Mouse (Mus musculus): Measurements from ENCODE around the gene Fam122a.

Gene Fam122a

DNA sequence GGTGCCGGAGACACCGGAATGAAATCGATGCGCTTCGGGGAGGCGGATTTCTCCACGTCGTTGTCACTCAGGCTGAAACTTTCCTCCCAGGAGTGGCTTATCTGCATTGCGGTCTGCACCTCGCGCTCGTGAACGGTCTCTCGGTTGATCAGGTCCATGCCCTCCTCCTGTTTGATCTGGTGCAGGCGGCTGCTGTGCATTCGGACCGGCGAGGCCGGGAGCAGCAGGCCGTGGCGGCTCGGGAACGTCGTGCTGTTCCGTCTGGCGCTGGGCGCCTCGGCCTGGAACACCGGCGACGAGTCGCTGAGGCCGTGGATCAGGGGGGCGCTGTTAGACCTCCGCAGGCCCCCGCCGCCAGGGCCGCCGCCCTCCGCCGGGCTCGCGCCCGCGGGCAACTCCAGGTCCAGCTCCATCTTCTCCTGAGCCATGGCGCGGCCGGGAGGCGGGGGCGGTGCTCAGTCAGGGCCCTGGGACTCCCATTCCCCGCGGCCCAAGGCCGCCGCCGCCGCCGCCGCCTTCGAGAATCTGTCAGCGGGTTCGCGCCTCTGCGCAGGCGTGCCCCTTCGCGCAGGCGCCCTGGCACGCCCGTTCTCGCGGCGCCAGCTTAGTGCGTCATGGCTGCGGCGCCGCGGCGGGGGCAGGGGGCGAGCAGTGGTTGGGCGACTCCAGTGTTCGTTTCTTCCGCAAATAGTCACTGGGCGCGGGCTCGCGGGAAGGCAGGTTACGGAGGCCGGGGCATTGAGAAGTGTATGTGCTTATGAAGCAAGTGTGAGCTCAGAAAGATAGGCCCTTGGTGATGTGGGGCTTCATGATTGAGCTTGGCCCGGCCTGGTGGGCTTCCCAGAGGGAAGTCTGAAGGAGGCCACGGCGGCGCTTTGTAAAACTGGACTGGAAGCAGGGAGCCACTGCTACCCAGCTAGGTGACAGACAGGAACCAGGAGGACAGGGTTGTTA, at the start of gene Fam122a:
Gene Fam122a (minus strand): TSS at position 428 of the 954 bp plus-strand sequence.
- peak; percentile 73 for DNase-seq (ENCODE audit: extremely low read depth, low read depth)

DNA sequence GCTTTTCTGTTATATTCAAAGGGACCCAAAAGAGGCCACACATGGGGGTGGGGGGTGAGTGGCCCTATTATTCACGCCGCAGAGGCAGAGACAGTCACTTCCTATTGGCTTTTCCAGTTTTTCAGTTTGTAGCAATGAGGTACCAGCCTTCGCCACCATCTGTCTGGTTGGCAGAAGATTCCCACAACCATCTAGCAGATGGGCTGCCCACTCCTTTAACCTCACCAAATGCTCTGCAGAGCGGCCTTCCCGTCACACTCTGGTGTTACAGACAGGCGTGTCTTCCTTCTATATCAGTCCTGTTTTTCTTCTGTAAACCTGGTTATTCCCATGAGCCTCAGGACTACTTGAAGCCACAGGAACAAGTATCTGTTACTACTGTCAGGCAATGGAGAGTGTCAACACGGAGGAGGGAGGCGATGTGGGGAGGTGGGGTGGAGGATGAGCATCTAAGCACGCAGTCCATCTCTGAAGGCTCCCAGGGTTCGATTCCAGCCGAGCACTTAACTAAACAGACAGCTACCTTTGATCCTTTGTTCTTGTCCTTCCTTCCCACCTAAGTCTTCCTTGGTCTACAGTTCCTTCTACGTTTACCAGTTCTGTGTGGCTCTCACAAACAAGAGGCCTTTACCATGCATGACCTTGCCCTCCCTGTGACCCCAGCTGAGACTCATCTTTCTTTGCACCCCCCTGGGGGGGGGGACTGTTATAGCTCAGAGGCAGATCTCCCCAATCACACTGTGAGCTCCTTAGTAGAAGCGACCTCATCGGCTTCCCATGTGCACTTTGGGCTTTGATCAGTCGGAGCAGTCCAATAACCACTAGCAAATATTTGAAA, 46.5 kb upstream of the Fam122a start:
- DNase-seq (ENCODE audit: extremely low read depth, low read depth): no peak

DNA sequence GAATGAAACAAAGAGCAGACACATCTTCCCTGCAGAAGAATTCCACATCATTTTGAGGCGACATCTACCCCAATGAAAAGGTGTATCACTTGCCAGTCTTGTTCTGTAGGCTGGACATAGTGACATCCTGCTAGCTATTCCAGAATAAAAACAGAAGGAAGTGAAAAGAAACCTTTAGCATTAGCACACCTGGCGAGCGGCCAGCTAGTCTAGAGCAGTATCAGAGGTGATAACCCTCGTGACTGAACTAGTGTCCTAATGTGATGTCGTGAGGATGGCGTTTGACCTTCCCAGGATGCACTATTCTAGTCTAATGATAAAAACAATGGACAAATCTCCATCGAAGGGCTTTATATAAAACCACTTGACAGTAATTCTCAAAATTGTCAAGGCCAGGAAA, 44.8 kb upstream of the Fam122a start:
- DNase-seq (ENCODE audit: extremely low read depth, low read depth): no peak

DNA sequence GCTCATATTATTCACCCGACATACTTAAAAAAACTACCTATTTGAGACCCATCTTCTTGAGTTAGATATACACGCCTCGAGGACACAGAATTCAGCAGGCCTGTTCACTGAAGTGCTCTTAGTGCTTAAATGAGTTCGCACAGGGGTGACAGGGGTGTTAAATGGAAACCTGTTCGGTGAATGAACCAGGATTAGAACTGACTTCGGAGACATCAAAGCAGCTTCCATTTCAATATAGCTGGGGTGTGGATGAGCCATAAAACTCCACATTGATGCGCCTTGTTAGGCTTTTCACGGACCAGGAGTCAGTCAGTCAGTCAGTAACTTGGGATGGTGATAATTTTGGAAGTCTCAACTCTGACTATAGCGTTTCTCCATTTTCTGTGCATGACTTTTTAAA, 44.0 kb upstream of the Fam122a start:
- DNase-seq (ENCODE audit: extremely low read depth, low read depth): no peak

DNA sequence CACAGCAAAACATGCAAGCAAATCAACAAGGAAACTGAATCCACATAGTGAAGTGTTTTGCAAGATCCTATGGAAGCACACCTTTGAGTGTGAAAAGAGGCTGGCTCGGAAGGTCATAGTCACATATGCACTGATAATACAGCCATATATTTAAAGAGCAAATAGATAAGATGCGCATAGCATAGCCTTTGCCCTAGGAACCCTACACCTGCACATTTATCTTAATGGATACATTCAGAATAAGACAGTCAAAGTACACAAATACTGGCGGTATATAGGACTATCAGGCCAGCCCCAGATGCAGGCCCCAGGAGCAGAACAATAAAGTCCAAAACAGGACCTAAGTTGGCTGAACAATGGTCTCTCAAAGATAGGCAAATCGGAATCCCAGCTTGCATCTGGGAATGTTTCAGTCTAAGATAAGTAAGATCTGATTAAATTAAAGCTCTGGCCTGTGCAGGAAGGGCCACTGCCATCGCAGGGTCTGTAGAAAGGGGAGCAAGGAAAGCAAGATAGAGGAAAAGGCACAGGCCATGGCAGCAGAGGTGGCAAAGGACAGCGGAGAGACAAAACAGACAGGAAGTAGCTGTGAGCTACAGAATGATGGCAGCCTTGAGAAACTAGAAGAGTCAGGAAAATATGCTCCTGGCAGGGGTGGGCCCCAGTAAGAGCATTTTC, 42.7 kb upstream of the Fam122a start:
- no peak for DNase-seq (ENCODE audit: extremely low read depth, low read depth)

DNA sequence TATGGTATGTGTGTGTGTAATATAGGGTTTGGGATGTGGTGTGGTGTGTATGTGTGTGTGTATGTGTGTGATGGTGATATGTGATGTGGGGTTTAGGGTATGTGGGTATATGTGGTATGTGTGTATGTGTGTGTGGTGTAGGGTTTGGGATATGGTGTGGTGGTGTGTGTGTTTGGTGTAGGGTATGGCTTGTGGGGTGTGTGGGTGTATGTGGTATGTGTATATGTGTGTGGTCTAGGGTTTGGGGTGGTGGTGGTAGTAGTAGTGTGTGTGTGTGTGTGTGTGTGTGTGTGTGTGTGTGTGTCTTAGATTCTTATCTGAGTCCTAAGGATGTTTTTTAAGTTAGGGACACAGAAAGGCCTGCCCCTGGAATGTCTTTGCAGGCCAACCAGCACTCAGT, 41.2 kb upstream of the Fam122a start:
- DNase-seq (ENCODE audit: extremely low read depth, low read depth): no peak

GRCm38 (mm10) chr19:24517057-24517456, 39.9 kb upstream of the Fam122a start:
- no peak for DNase-seq (ENCODE audit: extremely low read depth, low read depth)

- no peak for DNase-seq (ENCODE audit: extremely low read depth, low read depth)
Observed at GRCm38 (mm10) chr19:24515941-24516340, 38.8 kb upstream of the Fam122a start.

DNA sequence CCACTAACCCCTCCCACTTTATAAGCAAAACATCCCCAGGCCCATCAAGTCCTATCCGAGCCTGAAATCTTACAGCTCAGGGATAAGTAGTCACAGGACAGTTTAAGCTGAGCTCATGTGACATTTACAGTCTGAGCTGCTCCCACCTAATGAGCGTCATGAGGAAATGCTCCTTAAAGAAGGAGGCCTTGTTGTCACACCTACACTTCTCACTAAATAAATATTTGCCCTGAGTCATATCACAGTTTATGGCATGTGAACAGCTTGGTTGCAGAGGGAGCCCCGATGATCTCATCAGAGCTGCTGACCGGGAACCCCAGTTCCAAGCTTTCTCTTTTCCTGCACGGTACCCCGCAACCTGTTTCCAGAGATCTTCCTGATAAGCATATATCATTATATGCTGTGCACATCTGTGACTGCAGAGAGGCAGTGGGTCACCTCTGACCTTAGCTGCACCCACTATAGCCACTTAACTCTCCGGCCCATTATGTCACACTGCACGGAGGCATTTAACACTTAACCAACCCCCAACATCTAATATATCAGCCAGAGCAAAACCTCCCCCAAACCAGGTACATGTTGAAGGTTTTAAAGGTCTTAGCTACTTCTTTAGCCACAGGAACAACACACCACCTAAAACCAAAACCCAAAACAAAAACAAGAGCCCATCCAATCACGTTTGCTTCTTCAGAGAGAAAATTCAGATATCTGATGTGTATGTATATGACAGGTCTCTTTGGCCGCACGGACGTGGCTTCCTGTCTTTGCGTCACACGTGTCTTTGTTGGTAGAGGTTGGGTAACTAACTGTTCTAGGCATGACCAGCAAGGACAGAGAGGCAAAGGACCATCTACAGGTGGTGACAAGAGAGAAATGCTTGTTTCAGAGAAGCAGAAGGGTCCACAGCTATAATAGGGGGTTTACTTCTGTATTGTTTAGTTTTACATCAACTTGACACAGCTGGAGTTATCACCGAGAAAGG, 37.8 kb upstream of the Fam122a start:
- DNase-seq (ENCODE audit: extremely low read depth, low read depth): no peak

- peak; percentile 50 for DNase-seq (ENCODE audit: extremely low read depth, low read depth)
Observed at GRCm38 (mm10) chr19:24513105-24513843, 36.1 kb upstream of the Fam122a start.

DNA sequence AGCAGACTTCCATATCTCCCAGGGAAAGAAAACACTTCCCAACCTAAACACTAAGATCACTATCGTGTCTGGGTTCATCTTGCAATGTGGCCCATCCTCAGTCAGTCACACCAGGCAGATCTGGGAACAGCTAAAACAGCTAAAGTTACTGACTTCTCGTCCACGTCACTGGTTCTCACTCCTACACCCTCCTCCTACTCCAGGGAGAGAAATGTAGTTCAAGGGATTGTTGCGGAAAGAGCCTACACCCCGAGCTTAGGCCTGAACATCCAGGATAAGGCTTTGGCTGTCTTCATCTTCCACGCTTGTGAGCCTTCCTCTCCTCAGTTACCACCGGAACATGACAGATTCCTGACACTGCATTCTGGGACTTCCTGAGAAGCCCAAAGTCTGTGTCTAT, 34.8 kb upstream of the Fam122a start:
- no peak for DNase-seq (ENCODE audit: extremely low read depth, low read depth)

DNA sequence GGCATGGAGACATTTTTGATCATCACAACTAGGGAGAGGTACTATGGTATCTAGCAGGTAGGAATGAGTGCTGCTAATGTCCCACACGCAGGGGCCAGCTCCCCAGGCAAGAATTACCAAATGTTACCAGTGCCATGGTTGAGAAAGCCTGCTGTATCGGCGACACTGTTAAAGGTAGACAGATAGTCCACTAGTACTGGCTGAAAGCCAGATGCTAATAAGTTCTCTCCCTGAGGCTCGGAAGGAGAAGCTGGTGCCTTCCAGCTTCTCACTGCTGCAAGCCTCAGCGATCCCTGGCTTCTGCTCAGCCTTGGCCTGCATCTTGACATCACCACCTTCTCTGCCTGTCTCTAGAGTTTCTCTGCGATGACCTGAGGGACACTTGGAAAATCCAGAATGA, 32.2 kb upstream of the Fam122a start:
- DNase-seq (ENCODE audit: extremely low read depth, low read depth): no peak

DNA sequence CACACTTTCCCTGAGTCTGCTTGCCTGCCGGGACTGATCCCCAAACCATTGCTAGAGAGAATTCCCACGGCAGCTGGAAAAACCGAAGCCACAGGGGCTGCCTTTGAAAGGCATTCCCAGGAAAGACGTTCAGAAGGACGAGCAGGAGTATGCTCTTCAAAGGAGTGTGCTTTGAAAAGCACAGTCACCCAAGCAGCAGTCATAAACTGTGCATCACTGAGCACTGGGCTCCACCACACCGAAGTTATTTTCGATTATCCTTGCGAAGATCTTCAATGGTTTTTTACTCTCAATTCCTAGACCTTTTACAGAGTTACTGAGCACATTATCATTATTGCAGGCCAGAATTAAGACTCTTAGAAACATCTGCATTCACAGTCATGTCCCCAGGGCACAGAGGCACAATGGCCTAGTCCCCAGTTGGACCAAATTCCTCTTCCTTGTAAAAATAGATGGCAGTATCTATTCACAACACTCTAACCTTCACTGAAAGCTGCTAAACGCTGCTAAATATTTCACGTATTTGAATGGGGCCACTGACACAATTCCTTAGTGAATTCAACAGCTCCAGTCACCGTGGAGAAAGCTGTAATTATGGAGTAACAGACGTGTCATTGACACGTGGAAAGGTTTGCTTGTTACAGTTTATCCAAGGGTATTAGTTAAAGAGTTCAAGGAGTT, 31.1 kb upstream of the Fam122a start:
- DNase-seq (ENCODE audit: extremely low read depth, low read depth): no peak

GRCm38 (mm10) chr19:24502736-24503421, 25.7 kb upstream of the Fam122a start:
- DNase-seq (ENCODE audit: extremely low read depth, low read depth): no peak

- DNase-seq (ENCODE audit: extremely low read depth, low read depth): no peak
Observed at GRCm38 (mm10) chr19:24501525-24501924, 24.4 kb upstream of the Fam122a start.

GRCm38 (mm10) chr19:24500431-24500830, 23.3 kb upstream of the Fam122a start:
- DNase-seq (ENCODE audit: extremely low read depth, low read depth): no peak

DNA sequence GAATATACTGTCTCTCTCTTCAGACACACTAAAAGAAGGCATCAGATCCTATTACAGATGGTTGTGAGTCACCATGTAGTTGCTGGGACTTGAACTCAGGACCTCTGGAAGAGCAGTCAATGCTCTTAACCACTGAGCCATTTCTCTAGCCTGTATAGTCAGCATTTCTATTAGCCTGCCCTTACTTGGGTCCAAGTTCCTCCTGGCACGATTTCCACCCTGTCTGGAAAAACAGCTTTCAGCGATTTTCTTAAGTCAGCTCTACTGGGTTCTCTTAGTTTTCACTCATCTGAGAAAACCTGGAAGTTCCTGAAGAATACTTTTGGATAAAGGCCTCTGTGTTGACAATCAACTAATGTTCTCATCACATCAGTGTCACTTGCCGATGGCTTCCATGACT, 22.1 kb upstream of the Fam122a start:
- no peak for DNase-seq (ENCODE audit: extremely low read depth, low read depth)

- DNase-seq (ENCODE audit: extremely low read depth, low read depth): no peak
Observed at GRCm38 (mm10) chr19:24493887-24494286, 16.7 kb upstream of the Fam122a start.

DNA sequence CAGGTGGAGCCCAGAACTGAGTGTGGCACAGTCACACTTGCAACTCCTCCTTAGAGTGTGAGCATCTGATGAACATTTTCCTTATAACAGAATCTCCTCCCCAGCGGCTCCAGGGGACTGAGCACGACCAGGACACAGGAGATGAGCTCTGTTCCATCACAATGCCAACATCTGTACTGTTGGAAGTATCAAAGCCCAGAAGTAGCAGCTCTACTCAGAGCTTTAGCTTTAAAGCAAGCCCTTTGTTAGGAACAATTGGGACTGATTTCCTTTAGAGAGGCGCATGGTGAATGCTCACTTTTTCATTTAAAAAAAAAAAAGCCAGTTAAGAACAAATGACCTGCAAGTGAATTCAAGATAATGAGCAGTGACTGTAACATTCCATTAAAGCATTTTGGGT, 14.7 kb upstream of the Fam122a start:
- no peak for DNase-seq (ENCODE audit: extremely low read depth, low read depth)
